Mouse (Mus musculus): ENCODE data around the gene Amacr.

DNA sequence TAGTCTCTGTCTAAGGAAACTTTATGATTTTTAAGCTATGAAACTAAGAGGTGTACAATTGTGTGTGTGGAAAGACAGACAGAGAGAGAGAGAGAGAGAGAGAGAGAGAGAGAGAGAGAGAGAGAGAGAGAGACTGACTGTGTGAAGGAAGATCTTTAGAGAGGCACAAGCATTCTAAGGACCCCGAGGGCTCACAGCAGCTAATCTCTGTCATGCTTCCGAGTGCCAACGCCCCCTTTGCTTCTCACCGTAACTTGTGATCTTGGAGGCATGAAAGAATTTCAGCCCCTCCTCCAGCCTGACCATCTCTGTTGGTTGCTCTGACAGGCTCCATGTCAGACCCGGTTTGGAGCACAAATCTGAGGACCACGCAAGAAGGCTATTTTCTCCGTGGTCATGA, 18.9 kb downstream of the Amacr start, which contains the start of gene Slc45a2:
- TF ChIP-seq POLR2AphosphoS2 (IDR thresholded peaks at IDR 0.05; ENCODE audit: low read depth, low read length) (no peak), POLR2A (IDR thresholded peaks at IDR 0.05; ENCODE audit: low read depth, low read length) (no peak), MEF2A (IDR thresholded peaks at IDR 0.05; ENCODE audit: borderline replicate concordance, low read depth, low read length) (no peak), CHD1 (IDR thresholded peaks at IDR 0.05; ENCODE audit: low read depth, low read length) (no peak)

Measured in CH12.LX (cell line).